Mouse (Mus musculus): Measurements from ENCODE around the gene Kif6.

- no peak for TF ChIP-seq POLR2A (IDR thresholded peaks at IDR 0.05; ENCODE audit: borderline replicate concordance, extremely low read depth, insufficient read depth, insufficient read length, poor library complexity, severe bottlenecking)
- TF ChIP-seq CTCF (IDR thresholded peaks at IDR 0.05; ENCODE audit: borderline replicate concordance, extremely low read depth, insufficient read depth, insufficient read length): peak; percentile 27; the same call in 1 of the 2 replicates
Measured at GRCm38 (mm10) chr17:49650366-49650765, 35.4 kb downstream of the Kif6 start.
